Mouse (Mus musculus): ENCODE data around the gene Zfhx3. TPM values are rescaled to one million over a fixed set of nuclear protein-coding genes. Genes with fewer than 3 reads are reported as not detected.
A peak's percentile ranks its signal among the peaks of the same experiment; 100 is the strongest.

Gene Zfhx3
- polyA plus RNA-seq, 1 experiment from 2014 or later, result 8.2 TPM

DNA sequence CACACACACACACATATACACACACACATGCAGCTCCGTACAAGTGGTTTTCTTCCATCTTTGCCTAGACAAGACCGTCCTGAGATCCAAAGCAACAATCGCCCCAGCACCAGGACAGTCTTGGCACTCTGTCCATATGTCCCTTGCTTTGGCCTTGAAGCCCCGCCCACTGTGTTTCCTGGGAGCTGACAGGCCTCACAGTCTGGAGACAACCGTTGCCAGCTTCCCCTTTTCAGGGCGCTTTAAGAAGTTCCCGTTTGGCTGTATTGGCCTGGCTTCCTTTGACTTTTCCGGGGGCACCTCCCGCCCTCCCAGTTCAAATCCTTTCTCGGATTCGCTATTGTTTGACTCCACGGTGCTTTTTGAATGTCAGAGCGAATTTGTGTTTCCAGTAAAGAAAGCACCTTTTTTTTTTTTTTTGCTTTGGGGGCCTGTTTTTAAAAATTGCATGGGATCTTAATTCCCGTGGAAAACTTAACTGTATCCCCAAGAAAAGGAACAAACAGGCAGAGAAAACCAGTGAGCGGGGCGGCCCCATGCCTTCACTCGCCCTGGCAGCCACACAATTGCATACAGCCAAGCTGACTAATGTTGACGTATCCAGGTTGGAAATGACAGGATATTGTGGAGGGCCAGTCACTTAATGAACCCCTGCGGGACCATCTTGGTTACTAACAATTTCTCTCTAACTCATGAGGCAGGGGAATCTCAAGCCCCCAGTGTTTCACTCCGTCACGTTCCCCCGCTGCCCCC, 444.9 kb downstream of the Zfhx3 start:
- H3K4me3 ChIP-seq (ENCODE audit: low read depth, low read length), result no peak overlapping the region
- H3K9me3 ChIP-seq (ENCODE audit: low read length), result no peaks in the 10 kb centered on the region
- H3K27me3 ChIP-seq (replicated peaks; ENCODE audit: insufficient read depth, low read length), result no peaks in the 10 kb centered on the region
- no peak overlapping the region for H3K27ac ChIP-seq (ENCODE audit: low read length)
- H3K4me1 ChIP-seq (ENCODE audit: insufficient read depth, low read depth, low read length), result no peaks in the 10 kb centered on the region; the same call in 1 of the 2 replicates
- no peaks in the 10 kb centered on the region for H3K36me3 ChIP-seq (ENCODE audit: insufficient read depth, low read length)
- peak overlapping the region; percentile 46 for H3K4me2 ChIP-seq (replicated peaks; ENCODE audit: low read depth, low read length)
- 32% methylated on average over 22 of the region's 22 CpGs for WGBS
- TF ChIP-seq CTCF (IDR thresholded peaks at IDR 0.05), result no peak
- TF ChIP-seq EP300 (IDR thresholded peaks at IDR 0.05), result no peak
- ATAC-seq (peak; percentile 55; the same call in 1 of the 2 replicates), DNase-seq (ENCODE audit: low spot score) (peak; percentile 61)
- H3K9ac ChIP-seq (replicated peaks; ENCODE audit: low read depth), result no peak overlapping the region

DNA sequence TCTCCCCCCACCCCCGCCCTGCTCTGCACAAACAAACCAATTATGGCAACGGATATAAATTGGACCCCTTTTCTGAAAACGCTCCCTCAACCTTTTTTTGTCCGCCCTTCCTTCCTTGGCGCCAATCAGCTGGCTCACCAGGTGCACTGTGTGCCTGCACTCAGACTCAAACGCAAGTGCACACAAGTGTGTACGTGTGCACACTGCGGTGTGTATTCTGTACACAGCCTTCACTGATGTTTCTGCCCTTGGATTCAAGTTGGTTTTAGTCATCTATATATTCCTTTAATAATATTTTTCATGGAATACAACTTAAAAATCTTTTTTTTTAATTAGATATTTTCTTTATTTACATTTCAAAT, 445.4 kb downstream of the Zfhx3 start:
- Histone ChIP-seq H3K27me3 (replicated peaks; ENCODE audit: insufficient read depth, low read length) (no peaks in the 10 kb centered on the region), H3K4me3 (ENCODE audit: low read depth, low read length) (no peak overlapping the region), H3K4me2 (replicated peaks; ENCODE audit: low read depth, low read length) (peak overlapping the region; percentile 46; the same call in 1 of the 2 replicates), H3K9ac (replicated peaks; ENCODE audit: low read depth) (no peak overlapping the region), H3K27ac (ENCODE audit: low read length) (no peak overlapping the region), H3K4me1 (ENCODE audit: insufficient read depth, low read depth, low read length) (no peaks in the 10 kb centered on the region; the same call in 1 of the 2 replicates), H3K36me3 (ENCODE audit: insufficient read depth, low read length) (no peaks in the 10 kb centered on the region), H3K9me3 (ENCODE audit: low read length) (no peaks in the 10 kb centered on the region)
- no peak for ATAC-seq
- TF ChIP-seq EP300 (IDR thresholded peaks at IDR 0.05) (no peak), CTCF (IDR thresholded peaks at IDR 0.05) (no peak)
- DNase-seq (ENCODE audit: low spot score), result no peak
- 71% methylated on average over 8 of the region's 8 CpGs for WGBS

DNA sequence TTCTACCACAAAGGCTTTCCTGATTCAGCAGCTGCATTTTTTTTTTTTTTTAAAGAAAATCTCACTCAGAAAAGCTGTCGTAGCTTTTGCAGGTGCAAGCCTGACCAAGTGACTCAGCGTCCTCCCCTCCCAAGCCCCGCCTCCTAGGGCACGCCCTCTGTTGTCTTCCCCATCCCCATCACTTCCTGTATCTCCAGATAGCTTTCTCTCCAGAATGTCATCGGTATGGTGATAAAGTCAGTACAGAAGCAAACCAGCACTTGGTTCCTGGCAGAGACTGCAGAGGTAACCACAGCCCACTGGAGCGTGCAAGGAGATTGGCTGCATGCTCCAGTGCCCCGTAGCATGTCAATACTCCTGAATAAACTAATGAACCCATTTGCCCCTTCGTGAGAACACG, 450.5 kb downstream of the Zfhx3 start:
- H3K27me3 ChIP-seq (replicated peaks; ENCODE audit: insufficient read depth, low read length), result no peaks in the 10 kb centered on the region
- no peak overlapping the region for H3K27ac ChIP-seq (ENCODE audit: low read length)
- no peaks in the 10 kb centered on the region for H3K4me1 ChIP-seq (ENCODE audit: insufficient read depth, low read depth, low read length)
- no peak overlapping the region for H3K9ac ChIP-seq (replicated peaks; ENCODE audit: low read depth)
- WGBS, result 65% methylated on average over 9 of the region's 9 CpGs
- H3K9me3 ChIP-seq (ENCODE audit: low read length), result no peaks in the 10 kb centered on the region
- H3K4me3 ChIP-seq (ENCODE audit: low read depth, low read length), result no peak overlapping the region
- ATAC-seq (no peak), DNase-seq (ENCODE audit: low spot score) (no peak)
- no peaks in the 10 kb centered on the region for H3K36me3 ChIP-seq (ENCODE audit: insufficient read depth, low read length)
- TF ChIP-seq EP300 (IDR thresholded peaks at IDR 0.05) (no peak), CTCF (IDR thresholded peaks at IDR 0.05) (no peak)
- H3K4me2 ChIP-seq (replicated peaks; ENCODE audit: low read depth, low read length), result no peak overlapping the region

DNA sequence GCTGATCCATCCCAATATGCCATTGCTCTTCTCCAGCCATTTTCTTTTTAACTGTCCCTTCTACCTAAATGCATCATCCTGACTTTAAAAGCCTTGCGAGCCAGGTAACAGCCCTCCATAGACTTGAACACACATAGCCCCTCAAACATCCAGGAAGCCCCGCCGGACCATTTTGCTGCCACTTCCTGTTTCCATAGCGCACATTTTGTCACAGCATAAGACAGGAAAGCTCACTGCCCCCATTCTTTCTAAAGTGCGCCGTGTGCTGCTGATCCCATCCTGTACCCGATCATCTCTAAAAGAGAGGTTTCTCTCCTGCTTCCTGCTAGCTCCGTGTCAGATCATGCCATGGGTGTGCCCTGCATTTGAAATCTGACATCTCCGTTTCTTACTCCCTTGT, 459.7 kb downstream of the Zfhx3 start:
- Histone ChIP-seq H3K4me3 (ENCODE audit: low read depth, low read length) (no peak overlapping the region), H3K4me2 (replicated peaks; ENCODE audit: low read depth, low read length) (0 out of 2 replicates have a peak overlapping the region, but pooled peaks have one; percentile 8), H3K36me3 (ENCODE audit: insufficient read depth, low read length) (no peaks in the 10 kb centered on the region), H3K27me3 (replicated peaks; ENCODE audit: insufficient read depth, low read length) (no peaks in the 10 kb centered on the region), H3K9ac (replicated peaks; ENCODE audit: low read depth) (no peak overlapping the region), H3K9me3 (ENCODE audit: low read length) (no peaks in the 10 kb centered on the region), H3K4me1 (ENCODE audit: insufficient read depth, low read depth, low read length) (no peaks in the 10 kb centered on the region), H3K27ac (ENCODE audit: low read length) (no peak overlapping the region)
- DNase-seq (ENCODE audit: low spot score) (no peak), ATAC-seq (no peak)
- TF ChIP-seq EP300 (IDR thresholded peaks at IDR 0.05) (no peak), CTCF (IDR thresholded peaks at IDR 0.05) (no peak)
- WGBS, result 67% methylated on average over 9 of the region's 9 CpGs

DNA sequence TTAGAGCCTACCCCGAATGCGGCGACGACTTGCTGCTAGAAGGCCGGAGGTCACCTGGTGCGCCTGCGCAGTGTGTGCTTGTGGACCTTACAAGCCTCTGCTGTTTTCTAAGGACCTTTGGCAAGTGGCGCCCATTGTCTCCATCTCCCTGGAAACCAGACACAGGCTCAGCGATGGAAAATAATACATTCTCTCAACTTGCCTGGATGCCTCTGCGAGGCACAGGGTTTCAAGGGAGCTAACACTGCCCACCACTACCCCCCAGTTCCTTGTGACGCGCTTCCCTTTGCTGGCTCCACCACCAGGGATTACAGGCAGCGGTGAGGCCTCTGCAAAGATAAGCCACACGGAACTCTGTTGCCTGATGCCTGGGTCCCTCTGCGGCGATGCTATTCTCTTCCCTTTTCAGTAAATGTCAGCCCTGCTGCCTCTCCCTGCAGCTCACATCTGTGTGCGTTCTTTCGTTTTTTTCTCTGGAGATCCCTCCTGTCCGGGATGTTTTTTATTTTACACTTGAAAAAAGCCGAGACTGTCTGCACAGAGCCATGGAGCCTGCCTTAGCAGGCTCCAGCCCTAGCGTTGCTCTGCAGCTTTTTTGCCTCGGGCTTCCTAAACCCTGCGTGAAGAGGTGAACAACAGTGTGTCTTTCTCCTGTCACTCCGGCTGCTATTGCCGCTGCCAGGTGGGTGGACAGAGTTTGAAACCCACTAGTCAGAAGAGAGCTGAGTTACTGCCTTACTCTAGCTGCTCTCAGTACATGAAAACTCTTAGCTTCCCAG, 464.5 kb downstream of the Zfhx3 start:
- no peak overlapping the region for H3K4me2 ChIP-seq (replicated peaks; ENCODE audit: low read depth, low read length)
- H3K4me3 ChIP-seq (ENCODE audit: low read depth, low read length), result no peak overlapping the region
- H3K9me3 ChIP-seq (ENCODE audit: low read length), result no peaks in the 10 kb centered on the region
- no peaks in the 10 kb centered on the region for H3K27me3 ChIP-seq (replicated peaks; ENCODE audit: insufficient read depth, low read length)
- ATAC-seq (no peak), DNase-seq (ENCODE audit: low spot score) (no peak)
- no peaks in the 10 kb centered on the region for H3K4me1 ChIP-seq (ENCODE audit: insufficient read depth, low read depth, low read length)
- H3K36me3 ChIP-seq (ENCODE audit: insufficient read depth, low read length), result no peaks in the 10 kb centered on the region
- TF ChIP-seq EP300 (IDR thresholded peaks at IDR 0.05) (no peak), CTCF (IDR thresholded peaks at IDR 0.05) (no peak)
- no peak overlapping the region for H3K9ac ChIP-seq (replicated peaks; ENCODE audit: low read depth)
- WGBS, result 55% methylated on average over 25 of the region's 25 CpGs
- H3K27ac ChIP-seq (ENCODE audit: low read length), result no peak overlapping the region

DNA sequence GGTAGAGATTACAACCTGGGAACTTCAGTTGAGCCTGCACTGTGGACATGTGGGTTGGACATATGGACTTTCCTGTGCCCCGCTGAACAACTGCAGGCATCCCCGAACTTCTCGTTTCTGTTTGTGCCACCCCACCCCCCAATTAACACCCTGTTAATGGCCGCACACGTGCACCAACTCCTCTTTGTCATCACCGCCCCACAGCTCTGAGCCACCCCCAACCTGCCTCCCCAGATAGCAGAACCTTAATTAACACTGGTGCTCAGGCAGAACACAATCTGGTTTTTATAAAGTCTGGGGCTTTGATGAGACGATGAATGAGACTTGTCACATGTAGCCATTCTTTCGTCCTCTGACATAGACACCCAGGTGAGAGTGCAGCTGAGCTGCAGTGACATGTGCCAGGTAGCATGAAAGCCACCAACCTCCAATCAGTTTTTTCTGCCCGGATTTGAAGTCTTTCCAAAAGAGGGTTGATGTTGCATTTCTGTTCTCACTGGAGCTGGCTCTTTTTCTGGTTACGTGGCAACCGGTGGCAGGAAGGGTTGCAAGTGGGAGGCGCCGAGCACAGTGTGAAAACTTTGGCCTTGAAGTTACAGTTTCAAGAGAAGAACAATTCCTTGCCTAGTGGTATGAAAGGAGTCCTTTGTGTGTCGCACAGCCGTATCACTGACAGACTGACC, 476.9 kb downstream of the Zfhx3 start:
- no peak overlapping the region for H3K9ac ChIP-seq (replicated peaks; ENCODE audit: low read depth)
- ATAC-seq, result no peak
- WGBS, result 64% methylated on average over 15 of the region's 15 CpGs

More for the DNA sequence above, 476.9 kb downstream of the Zfhx3 start:
- TF ChIP-seq CTCF (IDR thresholded peaks at IDR 0.05), result no peak
- no peak for TF ChIP-seq EP300 (IDR thresholded peaks at IDR 0.05)
- H3K4me1 ChIP-seq (ENCODE audit: insufficient read depth, low read depth, low read length), result no peaks in the 10 kb centered on the region
- DNase-seq (ENCODE audit: low spot score), result no peak
- H3K36me3 ChIP-seq (ENCODE audit: insufficient read depth, low read length), result no peaks in the 10 kb centered on the region
- H3K27me3 ChIP-seq (replicated peaks; ENCODE audit: insufficient read depth, low read length), result no peaks in the 10 kb centered on the region
- no peak overlapping the region for H3K4me2 ChIP-seq (replicated peaks; ENCODE audit: low read depth, low read length)
- H3K4me3 ChIP-seq (ENCODE audit: low read depth, low read length), result no peak overlapping the region
- H3K9me3 ChIP-seq (ENCODE audit: low read length), result no peaks in the 10 kb centered on the region
- no peak overlapping the region for H3K27ac ChIP-seq (ENCODE audit: low read length)
